Mouse (Mus musculus): ENCODE data around the gene Cpeb1. TPM values are rescaled to one million over a fixed set of nuclear protein-coding genes. Genes with fewer than 3 reads are reported as not detected.
"Not testable (repeated sequence)": the region's sequence is repeated elsewhere in the genome, so short reads cannot be mapped to it uniquely, and the experiment has no call there.

Gene Cpeb1
- polyA plus RNA-seq (2016; fragmentation: Nextera tagmentation; extraction: Ambion mirVana) = 1.9 and 2.2 TPM in 2 replicates

GRCm38 (mm10) chr7:81455155-81455651 lies at the start of gene Cpeb1:
Cpeb1 (minus strand) TSS chr7:81455465.
- peak within 1 kb of the TSS; percentile 92 for H3K4me2 ChIP-seq (replicated peaks)
- peak within 1 kb of the TSS; percentile 37 for H3K9ac ChIP-seq (replicated peaks)
- 0 out of 2 replicates have a peak, but pooled peaks have one; percentile 20 for ATAC-seq (ENCODE audit: low FRiP score, low read depth)
- peak within 1 kb of the TSS; percentile 55 for H3K4me3 ChIP-seq
- no peak within 1 kb of the TSS for H3K27ac ChIP-seq (replicated peaks)
- peaks cover 24% of the 10 kb centered on the region for H3K4me1 ChIP-seq
- peaks cover 67% of the 10 kb centered on the region for H3K27me3 ChIP-seq
- H3K9me3 ChIP-seq = no peaks in the 10 kb centered on the region
- WGBS = under 1% methylated on average over 28 of the region's 28 CpGs
- no peaks in the 10 kb centered on the region for H3K36me3 ChIP-seq

- H3K4me1 ChIP-seq = peaks cover 7% of the 10 kb centered on the region; the same call in 1 of the 2 replicates
- H3K4me3 ChIP-seq = no peak overlapping the region
- H3K4me2 ChIP-seq (replicated peaks) = no peak overlapping the region
- H3K36me3 ChIP-seq = no peaks in the 10 kb centered on the region
- no peak for ATAC-seq (ENCODE audit: low FRiP score, low read depth)
- H3K9me3 ChIP-seq = no peaks in the 10 kb centered on the region
- H3K27ac ChIP-seq (replicated peaks) = no peak overlapping the region
- H3K9ac ChIP-seq (replicated peaks) = no peak overlapping the region
- no peaks in the 10 kb centered on the region for H3K27me3 ChIP-seq
- WGBS = 87% methylated on average over 2 of the region's 2 CpGs
Measured at GRCm38 (mm10) chr7:81501050-81501449, 45.8 kb upstream of the Cpeb1 start.

- Histone ChIP-seq H3K4me1 (peaks cover 12% of the 10 kb centered on the region), H3K27me3 (peaks cover 15% of the 10 kb centered on the region), H3K36me3 (no peaks in the 10 kb centered on the region), H3K4me3 (no peak within 1 kb of the TSS), H3K4me2 (replicated peaks) (no peak within 1 kb of the TSS), H3K9ac (replicated peaks) (no peak within 1 kb of the TSS), H3K27ac (replicated peaks) (no peak within 1 kb of the TSS), H3K9me3 (no peaks in the 10 kb centered on the region)
- no peak for ATAC-seq (ENCODE audit: low FRiP score, low read depth)
- WGBS = 77% methylated on average over 7 of the region's 7 CpGs
Measured at GRCm38 (mm10) chr7:81498181-81498580, 42.9 kb upstream of the Cpeb1 start, which contains the start of gene BC048679. BC048679 (minus strand) TSS chr7:81498281.

GRCm38 (mm10) chr7:81497171-81497570 lies 41.9 kb upstream of the Cpeb1 start:
- Histone ChIP-seq H3K4me3 (no peak overlapping the region), H3K4me1 (peaks cover 20% of the 10 kb centered on the region), H3K27me3 (peaks cover 19% of the 10 kb centered on the region), H3K27ac (replicated peaks) (no peak overlapping the region), H3K36me3 (no peaks in the 10 kb centered on the region), H3K4me2 (replicated peaks) (no peak overlapping the region), H3K9ac (replicated peaks) (no peak overlapping the region), H3K9me3 (no peaks in the 10 kb centered on the region)
- 16% methylated on average over 6 of the region's 6 CpGs for WGBS
- no peak for ATAC-seq (ENCODE audit: low FRiP score, low read depth)

DNA sequence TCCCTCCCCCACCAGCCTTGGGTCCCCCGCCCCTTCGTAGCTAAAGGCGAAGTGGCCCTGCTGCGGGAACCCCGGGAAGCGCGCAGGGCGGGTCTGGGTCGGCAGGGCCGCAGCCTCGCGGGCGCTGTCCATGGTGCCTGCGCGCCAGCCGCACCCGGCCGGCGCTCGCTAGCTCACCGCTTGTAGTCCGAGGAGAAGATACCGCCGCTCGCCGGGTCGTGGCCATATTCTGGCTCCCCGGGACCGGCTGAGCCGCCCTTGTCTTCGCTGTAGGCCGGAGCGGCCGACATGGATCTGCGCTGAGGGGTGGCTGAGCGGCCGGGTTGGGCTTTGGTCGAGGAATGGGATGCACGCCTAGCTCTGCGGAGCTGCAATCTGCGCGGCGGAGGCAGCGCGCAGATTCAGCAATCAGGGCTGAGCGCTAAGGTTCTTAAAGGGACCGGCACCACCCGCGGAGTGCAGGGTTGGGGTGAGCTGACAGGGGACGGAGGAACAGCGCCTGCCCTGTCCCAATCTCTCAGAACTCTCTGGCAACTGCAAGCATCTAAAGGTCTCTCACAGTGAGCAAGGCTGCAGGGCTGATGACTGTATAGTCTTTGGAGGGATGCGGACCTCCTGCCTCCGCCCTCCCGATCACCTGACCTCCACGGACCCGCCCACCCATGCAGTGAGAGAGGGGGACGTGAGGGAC lies 38.2 kb upstream of the Cpeb1 start, which contains the start of gene Ap3b2:
Ap3b2 (minus strand) TSS at position 595 of the 691 bp plus-strand sequence.
- Histone ChIP-seq H3K9me3 (no peaks in the 10 kb centered on the region), H3K4me1 (peaks cover 36% of the 10 kb centered on the region), H3K4me2 (replicated peaks) (peak within 1 kb of the TSS; percentile 70), H3K36me3 (no peaks in the 10 kb centered on the region), H3K27me3 (peaks cover 25% of the 10 kb centered on the region), H3K9ac (replicated peaks) (peak within 1 kb of the TSS; percentile 79), H3K27ac (replicated peaks) (peak within 1 kb of the TSS; percentile 95), H3K4me3 (peak within 1 kb of the TSS; percentile 64)
- under 1% methylated on average over 57 of the region's 57 CpGs for WGBS
- peak; percentile 90 for ATAC-seq (ENCODE audit: low FRiP score, low read depth)

- Histone ChIP-seq H3K4me2 (replicated peaks) (peak overlapping the region; percentile 70), H3K27me3 (peaks cover 25% of the 10 kb centered on the region), H3K9ac (replicated peaks) (peak overlapping the region; percentile 79), H3K9me3 (no peaks in the 10 kb centered on the region), H3K27ac (replicated peaks) (peak overlapping the region; percentile 95), H3K36me3 (no peaks in the 10 kb centered on the region), H3K4me1 (peaks cover 36% of the 10 kb centered on the region), H3K4me3 (peak overlapping the region; percentile 64)
- ATAC-seq (ENCODE audit: low FRiP score, low read depth) = no peak
- 39% methylated on average over 9 of the region's 9 CpGs for WGBS
Measured at GRCm38 (mm10) chr7:81492628-81493027, 37.4 kb upstream of the Cpeb1 start.

DNA sequence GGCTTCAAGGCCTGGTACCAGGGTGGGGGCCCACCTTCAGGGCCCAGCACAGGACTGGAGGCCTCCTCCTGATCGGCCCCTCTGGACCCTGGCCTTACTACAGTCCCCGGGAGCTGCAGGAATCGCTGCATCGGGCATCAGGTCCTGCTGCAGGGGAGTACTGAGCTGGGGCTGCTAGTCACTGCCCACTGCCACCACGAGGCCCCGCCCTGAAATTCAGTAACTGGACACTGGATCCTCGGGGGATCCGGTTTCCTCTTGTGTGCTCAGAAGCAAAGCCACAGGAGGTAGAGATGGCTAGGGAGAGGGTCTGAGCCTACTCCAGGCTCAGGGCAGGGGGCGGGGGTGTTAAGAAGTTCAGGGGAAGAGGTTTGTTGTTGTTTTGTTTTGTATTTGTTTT lies 34.4 kb upstream of the Cpeb1 start:
- Histone ChIP-seq H3K9ac (replicated peaks) (no peak overlapping the region), H3K27me3 (peaks cover 11% of the 10 kb centered on the region), H3K4me2 (replicated peaks) (no peak overlapping the region), H3K4me1 (peaks cover 29% of the 10 kb centered on the region), H3K36me3 (peaks cover 2% of the 10 kb centered on the region), H3K4me3 (no peak overlapping the region), H3K9me3 (no peaks in the 10 kb centered on the region), H3K27ac (replicated peaks) (no peak overlapping the region)
- no peak for ATAC-seq (ENCODE audit: low FRiP score, low read depth)
- WGBS = 9% methylated on average over 9 of the region's 9 CpGs

DNA sequence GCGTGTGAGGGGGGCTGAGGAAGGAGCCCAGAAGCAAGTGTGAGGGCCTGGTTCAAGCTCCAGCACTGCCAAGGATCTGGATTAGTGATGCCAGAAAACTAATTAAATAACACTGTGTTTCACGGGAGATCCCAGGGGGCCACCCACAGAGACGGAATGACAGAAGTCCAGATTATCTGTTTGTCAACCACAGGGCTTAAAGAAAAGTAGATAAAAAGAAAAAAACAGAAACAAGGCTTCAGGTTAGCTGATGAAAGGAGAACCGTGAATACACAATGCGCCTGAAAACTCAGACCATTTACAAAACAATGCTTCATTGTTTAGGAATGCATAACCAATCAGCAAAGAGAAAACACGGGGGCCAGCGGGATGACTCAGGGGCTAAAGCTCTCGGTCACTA lies 25.5 kb upstream of the Cpeb1 start:
- peaks cover 12% of the 10 kb centered on the region for H3K4me1 ChIP-seq
- H3K4me3 ChIP-seq = no peak overlapping the region
- no peak overlapping the region for H3K9ac ChIP-seq (replicated peaks)
- WGBS = 2% methylated on average over 8 of the region's 8 CpGs
- ATAC-seq (ENCODE audit: low FRiP score, low read depth) = no peak
- no peak overlapping the region; the same call in 1 of the 2 replicates for H3K4me2 ChIP-seq (replicated peaks)
- no peaks in the 10 kb centered on the region for H3K9me3 ChIP-seq
- no peak overlapping the region; the same call in 1 of the 2 replicates for H3K27ac ChIP-seq (replicated peaks)
- H3K36me3 ChIP-seq = peaks cover 13% of the 10 kb centered on the region
- peaks cover 43% of the 10 kb centered on the region for H3K27me3 ChIP-seq

DNA sequence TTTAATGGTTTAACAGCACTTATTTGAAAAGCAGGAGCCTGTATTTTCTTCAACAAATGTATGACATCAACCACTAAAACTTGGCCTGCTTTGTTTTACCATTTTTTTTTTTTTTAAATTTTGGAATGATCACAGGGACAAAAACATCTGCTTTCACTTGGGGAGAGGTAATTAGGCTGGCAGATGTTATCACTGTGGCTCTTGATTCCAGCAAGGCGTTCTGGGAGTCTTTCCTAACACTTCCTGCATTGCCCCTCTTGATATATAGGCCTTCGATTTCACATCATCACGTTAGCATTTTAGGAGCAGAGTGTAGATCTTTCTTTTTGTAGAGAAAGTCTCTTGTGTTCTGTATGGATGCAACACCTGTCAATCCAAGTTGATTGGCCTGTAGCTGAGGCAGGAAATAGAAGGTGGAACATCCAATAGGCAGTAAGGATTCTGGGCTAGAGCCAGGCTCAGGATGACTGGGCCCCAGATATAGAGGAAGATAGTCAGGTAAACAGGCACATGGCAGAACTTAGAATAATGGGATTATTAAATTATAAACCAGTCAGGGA lies 24.3 kb upstream of the Cpeb1 start:
- Histone ChIP-seq H3K9ac (replicated peaks) (no peak overlapping the region), H3K36me3 (peaks cover 11% of the 10 kb centered on the region), H3K4me3 (no peak overlapping the region), H3K9me3 (no peaks in the 10 kb centered on the region), H3K27me3 (peaks cover 47% of the 10 kb centered on the region), H3K4me2 (replicated peaks) (no peak overlapping the region), H3K27ac (replicated peaks) (no peak overlapping the region), H3K4me1 (peaks cover 12% of the 10 kb centered on the region)
- no peak for ATAC-seq (ENCODE audit: low FRiP score, low read depth)
- 74% methylated on average over 3 of the region's 3 CpGs for WGBS

DNA sequence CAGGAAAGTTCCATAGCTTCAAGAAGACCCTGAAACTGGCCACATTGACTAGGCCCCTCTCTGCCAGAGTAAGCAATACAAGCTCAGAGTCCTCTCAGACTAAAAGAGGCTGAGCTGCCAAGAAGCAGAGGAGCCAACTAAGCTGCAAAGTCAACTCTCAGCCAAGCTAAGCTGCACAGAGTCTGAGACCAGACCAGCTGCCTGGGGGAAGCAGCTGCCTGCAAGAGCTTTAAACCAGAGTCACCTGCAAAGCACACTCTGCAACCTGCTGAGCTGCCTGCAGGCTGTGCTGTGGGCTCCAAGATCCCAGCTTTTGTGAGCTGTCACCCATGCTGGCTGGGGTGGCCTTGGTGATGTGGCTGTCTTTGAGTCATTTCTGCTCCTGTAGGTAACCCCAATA lies 23.0 kb upstream of the Cpeb1 start:
- H3K27ac ChIP-seq (replicated peaks); H3K9me3 ChIP-seq; H3K9ac ChIP-seq (replicated peaks); H3K36me3 ChIP-seq; H3K4me2 ChIP-seq (replicated peaks); H3K4me3 ChIP-seq; ATAC-seq (ENCODE audit: low FRiP score, low read depth): not testable (repeated sequence)
- H3K4me1 ChIP-seq = peaks cover 12% of the 10 kb centered on the region
- H3K27me3 ChIP-seq = peaks cover 47% of the 10 kb centered on the region

- Histone ChIP-seq H3K4me3 (no peak overlapping the region), H3K9me3 (no peaks in the 10 kb centered on the region), H3K4me1 (peaks cover 12% of the 10 kb centered on the region), H3K4me2 (replicated peaks) (peak overlapping the region; percentile 36), H3K36me3 (0 out of 2 replicates have a peak, but pooled peaks cover 8% of the 10 kb centered on the region), H3K27ac (replicated peaks) (no peak overlapping the region), H3K9ac (replicated peaks) (no peak overlapping the region), H3K27me3 (peaks cover 42% of the 10 kb centered on the region)
- ATAC-seq (ENCODE audit: low FRiP score, low read depth) = peak; percentile 47; the same call in 1 of the 2 replicates
- 6% methylated on average over 24 of the region's 24 CpGs for WGBS
Measured at GRCm38 (mm10) chr7:81476833-81477232, 21.6 kb upstream of the Cpeb1 start.

- Histone ChIP-seq H3K4me3 (no peak overlapping the region), H3K4me1 (peaks cover 4% of the 10 kb centered on the region; the same call in 1 of the 2 replicates), H3K27ac (replicated peaks) (no peak overlapping the region), H3K9me3 (no peaks in the 10 kb centered on the region), H3K27me3 (peaks cover 42% of the 10 kb centered on the region), H3K36me3 (0 out of 2 replicates have a peak, but pooled peaks cover 18% of the 10 kb centered on the region), H3K4me2 (replicated peaks) (no peak overlapping the region), H3K9ac (replicated peaks) (no peak overlapping the region)
- no peak for ATAC-seq (ENCODE audit: low FRiP score, low read depth)
- 91% methylated on average over 3 of the region's 3 CpGs for WGBS
Measured at GRCm38 (mm10) chr7:81475221-81475620, 20.0 kb upstream of the Cpeb1 start.
